Mouse (Mus musculus): ENCODE measurements around the gene Cadps. TPM values are rescaled to one million over a fixed set of nuclear protein-coding genes. Genes with fewer than 3 reads are reported as not detected.

Cadps gene
- total and polyA plus RNA-seq, 3 experiments = 0.04 to 0.07 TPM; not detected in 1

- no peaks in the 10 kb centered on the region for H3K27me3 ChIP-seq (replicated peaks)
These were observed 220.8 kb downstream of the Cadps start for GRCm38 (mm10) chr14:12602080-12602479.

GRCm38 (mm10) chr14:12595326-12595725, 227.6 kb downstream of the Cadps start:
- dilution Hi-C loops (cut with MboI; ENCODE audit: extremely low pct_ligation_motif_present, extremely low pct_unique_long_range_greater_than_20kb, low sequenced_read_pairs) = no loop called here
- H3K79me2 ChIP-seq (replicated peaks; ENCODE audit: control insufficient read depth, extremely low read depth, insufficient read depth, poor library complexity, severe bottlenecking) = no peaks in the 10 kb centered on the region
- no peak overlapping the region for H3K27ac ChIP-seq (ENCODE audit: insufficient read depth, low read depth)
- DNase-seq (ENCODE audit: extremely low read depth) = no peak
- no peak overlapping the region for H3K9ac ChIP-seq (ENCODE audit: insufficient read depth, low read depth)
- no peak overlapping the region for H3K4me3 ChIP-seq (replicated peaks in 1 of 3; ENCODE audit: low read depth in 2 of 3, low read length in 2 of 3, poor library complexity in 1 of 3)
- H3K4me1 ChIP-seq (ENCODE audit: control insufficient read depth in 1 of 2, insufficient read depth in 2 of 2) = peaks cover 16% of the 10 kb centered on the region in 2 experiments; a peak in 3 of 4 replicates
- H3K4me2 ChIP-seq (ENCODE audit: insufficient read depth, low read depth, poor library complexity, severe bottlenecking) = no peak overlapping the region
- H3K9me3 ChIP-seq (replicated peaks; ENCODE audit: low read length) = no peaks in the 10 kb centered on the region
- H3K36me3 ChIP-seq (replicated peaks in 1 of 2; ENCODE audit: control insufficient read depth in 1 of 2, insufficient read depth in 1 of 2, low read length in 1 of 2) = no peaks in the 10 kb centered on the region
- in situ Hi-C loops (cut with MboI; ENCODE audit: low pct_ligation_motif_present, low pct_unique_long_range_greater_than_20kb, low sequenced_read_pairs) = no loop called here
- H3K27me3 ChIP-seq (replicated peaks) = no peaks in the 10 kb centered on the region
- TF ChIP-seq JUND (conservative IDR thresholded peaks at IDR 0.05; ENCODE audit: low read depth, low read length) (no peak), ZNF384 (IDR thresholded peaks at IDR 0.05; ENCODE audit: low read depth, low read length) (no peak), E2F4 (IDR thresholded peaks at IDR 0.05; ENCODE audit: insufficient replicate concordance, low read depth, low read length) (no peak), POLR2A (IDR thresholded peaks at IDR 0.05; ENCODE audit: low read depth, low read length) (no peak), CHD2 (IDR thresholded peaks at IDR 0.05; ENCODE audit: low read length) (no peak), GABPA (IDR thresholded peaks at IDR 0.05; ENCODE audit: insufficient replicate concordance, low read depth, low read length) (no peak), MXI1 (IDR thresholded peaks at IDR 0.05; ENCODE audit: low read depth, low read length) (no peak), POLR2AphosphoS2 (IDR thresholded peaks at IDR 0.05; ENCODE audit: low read depth, low read length) (no peak), KAT2A (IDR thresholded peaks at IDR 0.05; ENCODE audit: insufficient replicate concordance, low read length) (no peak), ELF1 (IDR thresholded peaks at IDR 0.05; ENCODE audit: low read depth, low read length) (no peak), MYC (IDR thresholded peaks at IDR 0.05; ENCODE audit: low read depth, low read length) (no peak), CHD1 (IDR thresholded peaks at IDR 0.05; ENCODE audit: low read depth, low read length) (no peak), NRF1 (IDR thresholded peaks at IDR 0.05; ENCODE audit: low read depth, low read length) (no peak), ZKSCAN1 (IDR thresholded peaks at IDR 0.05; ENCODE audit: borderline replicate concordance, low read depth, low read length) (no peak)

More at GRCm38 (mm10) chr14:12602080-12602479, 220.8 kb downstream of the Cadps start:
- Histone ChIP-seq H3K79me2 (replicated peaks; ENCODE audit: control insufficient read depth, extremely low read depth, insufficient read depth, poor library complexity, severe bottlenecking) (no peaks in the 10 kb centered on the region), H3K9ac (ENCODE audit: insufficient read depth, low read depth) (no peak overlapping the region), H3K4me3 (replicated peaks in 1 of 3; ENCODE audit: low read depth in 2 of 3, low read length in 2 of 3, poor library complexity in 1 of 3) (no peak overlapping the region), H3K36me3 (replicated peaks in 1 of 2; ENCODE audit: control insufficient read depth in 1 of 2, insufficient read depth in 1 of 2, low read length in 1 of 2) (no peaks in the 10 kb centered on the region), H3K9me3 (replicated peaks; ENCODE audit: low read length) (no peaks in the 10 kb centered on the region), H3K27ac (ENCODE audit: insufficient read depth, low read depth) (no peak overlapping the region), H3K4me1 (ENCODE audit: control insufficient read depth in 1 of 2, insufficient read depth in 2 of 2) (peaks cover 5 to 29% of the 10 kb centered on the region in 2 experiments; a peak in 3 of 4 replicates), H3K4me2 (ENCODE audit: insufficient read depth, low read depth, poor library complexity, severe bottlenecking) (no peak overlapping the region)
- TF ChIP-seq E2F4 (IDR thresholded peaks at IDR 0.05; ENCODE audit: insufficient replicate concordance, low read depth, low read length) (no peak), MEF2A (IDR thresholded peaks at IDR 0.05; ENCODE audit: borderline replicate concordance, low read depth, low read length) (no peak), EP300 (IDR thresholded peaks at IDR 0.05; ENCODE audit: low read length) (peak; percentile 59; the same call in 1 of the 2 replicates), RAD21 (IDR thresholded peaks at IDR 0.05; ENCODE audit: low read depth, low read length) (no peak), ETS1 (conservative IDR thresholded peaks at IDR 0.05; ENCODE audit: low read depth, low read length) (peak; percentile 41; the same call in 1 of the 2 replicates)
- dilution Hi-C loops (cut with MboI; ENCODE audit: extremely low pct_ligation_motif_present, extremely low pct_unique_long_range_greater_than_20kb, low sequenced_read_pairs) (no loop called here), in situ Hi-C loops (cut with MboI; ENCODE audit: low pct_ligation_motif_present, low pct_unique_long_range_greater_than_20kb, low sequenced_read_pairs) (no loop called here)
- peak; percentile 38 for DNase-seq (ENCODE audit: extremely low read depth)
